Mouse (Mus musculus) lung, postnatal 0 days (tissue): ENCODE measurements around the gene Slc46a2. TPM values are rescaled to one million over a fixed set of nuclear protein-coding genes. Genes with fewer than 3 reads are reported as not detected.
A peak's percentile ranks its signal among the peaks of the same experiment; 100 is the strongest.

ENCODE experiments used
- ATAC-seq: fragments of 200-750 bp; cut with Nextera tagmentation; 2 replicates; pipeline ENCODE4 v1.8.0; 2017; ENCODE audit warnings: moderate library complexity
- DNase-seq: peaks from one replicate; pipeline ENCODE4 v3.0.0-alpha.2; 2016; ENCODE audit warnings: low spot score
- H3K27ac ChIP-seq: fragments of 300-500 bp; sonication (generic); 2 replicates; pipeline ENCODE4 v1.5.1; 2014; ENCODE audit warnings: antibody characterized with exemption, mild to moderate bottlenecking, low read length, mixed read lengths
- H3K27me3 ChIP-seq: fragments of 300-500 bp; sonication (generic); replicated peaks from 2 replicates; pipeline ENCODE4 v1.6.1; 2014; ENCODE audit warnings: low read length, mixed read lengths; ENCODE audit not compliant: insufficient read depth
- H3K36me3 ChIP-seq: fragments of 300-500 bp; sonication (generic); 2 replicates; pipeline ENCODE4 v1.6.1; 2014; ENCODE audit warnings: low read length, mixed read lengths; ENCODE audit not compliant: insufficient read depth
- H3K4me1 ChIP-seq: fragments of 300-500 bp; sonication (generic); 2 replicates; pipeline ENCODE4 v1.6.1; 2014; ENCODE audit warnings: antibody characterized with exemption, low read depth, low read length, mixed read lengths; ENCODE audit not compliant: insufficient read depth
- H3K4me2 ChIP-seq: fragments of 300-500 bp; sonication (generic); replicated peaks from 2 replicates; pipeline ENCODE4 v1.6.1; 2014; ENCODE audit warnings: low read depth, mild to moderate bottlenecking, low read length, moderate library complexity, mixed read lengths
- H3K4me3 ChIP-seq: fragments of 300-500 bp; sonication (generic); 2 replicates; pipeline ENCODE4 v1.5.1; 2014; ENCODE audit warnings: low read depth, low read length
- H3K9ac ChIP-seq: fragments of 300-500 bp; sonication (generic); replicated peaks from 2 replicates; pipeline ENCODE4 v1.6.1; 2014; ENCODE audit warnings: low read depth, mild to moderate bottlenecking
- H3K9me3 ChIP-seq: fragments of 300-500 bp; sonication (generic); 2 replicates; pipeline ENCODE4 v1.6.1; 2016; ENCODE audit warnings: low read length, mixed read lengths
- CTCF ChIP-seq: IDR thresholded peaks from 2 replicates; pipeline ENCODE4 v1.5.1; 2016; ENCODE audit warnings: antibody characterized with exemption, mild to moderate bottlenecking
- EP300 ChIP-seq: IDR thresholded peaks from 2 replicates; pipeline ENCODE4 v1.6.1; 2016; ENCODE audit warnings: antibody characterized with exemption, mild to moderate bottlenecking, control low read depth
- WGBS: fragments of 180-500 bp; shearing (Covaris S2); extraction: QIAGEN DNeasy Blood & Tissue Kit; methylation state at CpG from one replicate; pipeline ENCODE4 v1.1.7; 2014; 5-methylcytosine and 5-hydroxymethylcytosine counted together
- polyA plus RNA-seq: library from polyadenylated mRNA; unstranded; fragments of >200 nt; fragmentation: Nextera tagmentation; extraction: Ambion mirVana; gene quantifications from 2 replicates; pipeline ENCODE4 v1.2.1, GENCODE M21; 2015

Slc46a2 gene
- polyA plus RNA-seq, 1 experiment from 2014 or later: 0.10 TPM

DNA sequence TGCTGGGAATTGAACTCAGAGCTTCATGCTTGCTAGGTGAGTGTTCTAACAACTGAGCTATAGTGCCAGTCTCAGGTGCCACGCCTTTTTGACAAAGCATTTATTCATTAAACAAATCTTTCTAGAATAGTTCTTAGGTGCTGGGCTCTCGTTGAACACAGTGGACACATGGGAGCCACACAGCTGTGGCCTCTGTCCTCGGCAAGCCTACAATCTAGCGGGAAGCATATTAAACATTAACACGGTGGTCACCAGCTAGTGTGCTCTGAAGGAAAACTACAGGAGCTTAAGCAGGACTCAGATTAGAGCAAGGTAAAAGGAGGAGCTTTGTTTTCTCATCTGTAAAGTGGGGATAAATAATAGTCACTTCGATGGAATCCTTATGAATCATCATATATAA, 7.8 kb downstream of the Slc46a2 start:
- ATAC-seq (no peak), DNase-seq (no peak)
- 0 out of 2 replicates have a peak, but pooled peaks cover 3% of the 10 kb centered on the region for H3K36me3 ChIP-seq
- TF ChIP-seq EP300 (no peak), CTCF (no peak)
- no peak overlapping the region for H3K4me2 ChIP-seq
- WGBS: 67% methylated on average over 6 of the region's 6 CpGs
- no peak overlapping the region for H3K4me3 ChIP-seq
- H3K9me3 ChIP-seq: no peaks in the 10 kb centered on the region
- no peak overlapping the region for H3K9ac ChIP-seq
- no peaks in the 10 kb centered on the region for H3K4me1 ChIP-seq
- no peaks in the 10 kb centered on the region for H3K27me3 ChIP-seq
- H3K27ac ChIP-seq: no peak overlapping the region

DNA sequence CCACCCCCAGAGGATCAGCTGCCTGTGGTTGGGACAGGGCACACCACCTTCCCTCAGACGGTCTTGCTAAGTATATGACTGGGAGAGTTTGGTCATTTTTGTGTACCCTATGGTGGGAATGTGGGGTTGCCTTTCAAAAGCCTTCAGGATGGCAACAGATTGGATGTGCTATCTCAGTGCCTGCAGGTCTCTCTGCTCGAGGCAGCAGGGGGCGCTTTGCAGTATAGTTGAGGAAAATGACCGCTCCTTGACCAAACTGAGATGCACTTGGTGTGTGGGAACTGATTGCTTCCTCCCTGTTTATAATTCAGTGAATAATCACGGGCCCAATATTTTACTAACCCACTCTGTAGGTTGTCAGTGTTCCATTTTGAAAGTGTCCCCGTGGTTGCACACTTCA, 12.3 kb downstream of the Slc46a2 start:
- 0 out of 2 replicates have a peak, but pooled peaks have one; percentile 5 for ATAC-seq
- H3K9ac ChIP-seq: no peak overlapping the region
- DNase-seq: no peak
- H3K27me3 ChIP-seq: no peaks in the 10 kb centered on the region
- H3K4me3 ChIP-seq: no peak overlapping the region
- 60% methylated on average over 6 of the region's 6 CpGs for WGBS
- no peak overlapping the region; the same call in 1 of the 2 replicates for H3K27ac ChIP-seq
- no peak overlapping the region for H3K4me2 ChIP-seq
- TF ChIP-seq EP300: no peak
- peak; percentile 57 for TF ChIP-seq CTCF
- H3K4me1 ChIP-seq: no peaks in the 10 kb centered on the region
- 0 out of 2 replicates have a peak, but pooled peaks cover 3% of the 10 kb centered on the region for H3K36me3 ChIP-seq
- no peaks in the 10 kb centered on the region for H3K9me3 ChIP-seq

DNA sequence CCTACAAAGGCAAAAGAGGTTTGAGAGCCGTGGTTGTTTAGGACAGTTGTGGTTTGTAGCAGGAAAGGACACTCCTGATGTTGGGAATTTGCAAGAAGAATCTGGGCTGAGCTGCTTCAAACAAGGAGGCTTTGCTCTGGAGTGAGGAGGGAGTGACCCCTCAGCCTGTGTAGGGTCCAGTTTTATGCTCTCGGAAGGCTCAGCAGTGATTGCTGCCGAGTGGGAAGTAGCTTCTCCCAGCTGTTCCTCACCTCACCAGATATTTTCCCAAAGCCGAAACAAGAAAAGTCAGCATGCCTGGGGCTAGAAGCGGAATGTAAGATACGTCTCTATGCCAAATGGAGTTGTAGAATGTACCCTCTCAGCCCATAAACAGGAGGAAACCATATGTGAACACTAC, 13.0 kb downstream of the Slc46a2 start:
- no peak overlapping the region for H3K4me3 ChIP-seq
- H3K27me3 ChIP-seq: no peaks in the 10 kb centered on the region
- no peak overlapping the region for H3K9ac ChIP-seq
- DNase-seq (peak; percentile 44), ATAC-seq (peak; percentile 53)
- TF ChIP-seq CTCF: no peak
- TF ChIP-seq EP300: no peak
- 0 out of 2 replicates have a peak, but pooled peaks cover 4% of the 10 kb centered on the region for H3K36me3 ChIP-seq
- H3K27ac ChIP-seq: no peak overlapping the region
- H3K4me1 ChIP-seq: no peaks in the 10 kb centered on the region
- 71% methylated on average over 6 of the region's 6 CpGs for WGBS
- H3K9me3 ChIP-seq: no peaks in the 10 kb centered on the region
- no peak overlapping the region for H3K4me2 ChIP-seq

DNA sequence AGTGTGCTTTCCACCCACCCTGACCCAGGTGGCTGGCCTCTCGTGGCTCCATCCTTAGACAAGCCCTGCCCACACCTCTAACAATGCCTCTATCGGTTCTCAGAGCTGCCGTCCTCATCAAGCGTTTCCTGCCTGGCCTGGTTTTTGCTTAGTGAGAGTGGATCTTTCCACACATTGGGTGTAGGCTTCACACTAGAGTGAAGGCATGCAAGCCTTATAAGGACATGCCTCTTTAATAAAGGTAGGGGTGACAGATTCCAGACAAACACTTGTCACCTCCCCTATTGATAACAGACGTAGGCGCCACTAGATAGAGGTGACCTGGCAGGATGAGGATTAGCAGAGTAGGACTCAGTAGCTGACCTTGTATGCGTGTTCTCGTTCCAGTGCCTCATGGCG, 16.3 kb downstream of the Slc46a2 start:
- TF ChIP-seq EP300: no peak
- Histone ChIP-seq H3K27ac (no peak overlapping the region), H3K4me1 (no peaks in the 10 kb centered on the region), H3K9me3 (no peaks in the 10 kb centered on the region), H3K9ac (no peak overlapping the region), H3K36me3 (peaks cover 8% of the 10 kb centered on the region; the same call in 1 of the 2 replicates), H3K4me2 (no peak overlapping the region), H3K27me3 (no peaks in the 10 kb centered on the region), H3K4me3 (no peak overlapping the region)
- ATAC-seq (peak; percentile 16; the same call in 1 of the 2 replicates), DNase-seq (no peak)
- 66% methylated on average over 9 of the region's 9 CpGs for WGBS

DNA sequence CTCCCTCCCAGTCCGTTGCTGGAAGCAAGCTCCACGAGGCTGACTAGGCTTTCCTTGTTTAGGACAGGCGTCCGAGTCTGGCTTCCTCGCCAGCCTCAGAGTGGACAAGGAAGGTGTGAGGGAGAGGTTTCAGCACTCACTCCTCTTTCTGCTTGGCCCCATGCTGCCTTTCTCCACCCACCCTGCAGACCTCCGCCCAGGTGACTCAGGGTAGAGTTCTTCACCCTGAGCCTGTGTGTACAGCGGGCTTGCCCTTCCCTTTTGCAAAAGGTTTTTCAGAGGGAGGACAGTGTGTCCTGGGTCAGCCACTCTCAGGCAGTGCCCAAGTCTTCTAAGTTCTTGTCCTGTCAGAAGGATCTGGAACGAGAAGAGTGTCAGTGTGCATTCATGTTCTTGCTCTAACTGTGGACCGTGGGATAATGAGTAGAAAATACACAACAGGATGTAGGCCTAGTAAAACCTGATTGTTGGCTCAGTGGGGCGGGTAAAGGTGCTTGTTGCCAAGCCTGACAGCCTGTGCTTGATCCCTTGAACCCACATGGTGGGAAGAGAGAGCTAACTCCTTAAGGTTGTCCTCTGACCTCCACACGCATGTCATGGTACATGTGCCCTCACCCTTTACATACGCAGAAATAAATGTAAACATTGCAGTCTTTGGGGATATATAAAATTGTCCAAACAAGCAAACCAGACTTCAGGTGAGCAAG, 16.9 kb downstream of the Slc46a2 start:
- H3K27ac ChIP-seq: no peak overlapping the region
- no peaks in the 10 kb centered on the region for H3K4me1 ChIP-seq
- no peaks in the 10 kb centered on the region for H3K27me3 ChIP-seq
- peak; percentile 44; the same call in 1 of the 2 replicates for ATAC-seq
- H3K4me3 ChIP-seq: no peak overlapping the region
- TF ChIP-seq EP300 (no peak), CTCF (no peak)
- DNase-seq: peak; percentile 13
- 51% methylated on average over 12 of the region's 12 CpGs for WGBS
- H3K4me2 ChIP-seq: no peak overlapping the region
- H3K9me3 ChIP-seq: no peaks in the 10 kb centered on the region
- peaks cover 8% of the 10 kb centered on the region; the same call in 1 of the 2 replicates for H3K36me3 ChIP-seq
- H3K9ac ChIP-seq: no peak overlapping the region

DNA sequence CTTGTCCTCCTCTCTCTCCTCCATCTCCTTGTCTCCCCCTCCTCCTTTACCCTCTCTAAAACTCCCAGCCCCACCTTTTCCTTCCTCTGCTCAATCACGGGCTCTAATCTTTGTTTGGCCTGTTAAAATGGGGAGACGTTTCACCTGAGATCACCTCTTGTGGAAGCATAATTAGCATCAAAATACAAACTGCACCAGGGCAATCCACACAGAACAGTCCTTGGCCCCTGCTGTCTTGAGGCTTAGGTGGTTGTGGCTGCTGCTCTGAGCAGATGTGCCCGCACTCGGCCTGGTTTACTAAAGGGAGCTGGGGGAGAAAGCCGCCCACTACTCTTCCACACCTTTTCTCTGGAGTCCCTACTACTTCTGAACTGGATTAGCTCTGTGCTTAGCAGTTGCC, 18.9 kb downstream of the Slc46a2 start:
- Histone ChIP-seq H3K9me3 (no peaks in the 10 kb centered on the region), H3K4me1 (no peaks in the 10 kb centered on the region), H3K36me3 (peaks cover 12% of the 10 kb centered on the region; the same call in 1 of the 2 replicates), H3K9ac (no peak overlapping the region), H3K4me2 (no peak overlapping the region), H3K4me3 (no peak overlapping the region), H3K27ac (no peak overlapping the region), H3K27me3 (no peaks in the 10 kb centered on the region)
- ATAC-seq (no peak), DNase-seq (no peak)
- WGBS: 66% methylated on average over 5 of the region's 5 CpGs
- TF ChIP-seq EP300 (no peak), CTCF (no peak)
